In genomic region chr4:57256761-57257160, GRCm38 (mm10) we compare ENCODE assay signal across 25 mouse cellular contexts. TPM values are rescaled to one million over a fixed set of nuclear protein-coding genes. Genes with fewer than 3 reads are reported as not detected.
DNase-seq lines count a peak whose midpoint lies in the region; ATAC-seq and TF ChIP-seq lines count a peak whose summit lies in the region.
"Had no signal": no experiment of that assay in that cellular context is flagged by ENCODE, and none has a peak within 500 bp of the region (broad histone marks: within the 10 kb centered on the region; RNA-seq: fewer than 3 reads in every experiment).

No protein-coding gene starts in this region.

- peaks cover 15% of the 10 kb centered on the region for H3K4me1 ChIP-seq in cerebellum, adult 2 months (ENCODE audit: control insufficient read depth, insufficient read depth, low read length)
- H3K4me1 ChIP-seq in intestine, embryonic 15.5 days (replicated peaks) = 0 out of 2 replicates have a peak, but pooled peaks cover 2% of the 10 kb centered on the region

- no peak overlapping the region for H3K4me2 ChIP-seq in intestine, embryonic 15.5 days (replicated peaks)
- H3K4me2 ChIP-seq: heart, embryonic 13.5 days; hindbrain, embryonic 12.5 days had no signal

- no peak overlapping the region for H3K27ac ChIP-seq in cerebellum, adult 2 months (ENCODE audit: insufficient read depth, low read length)
- H3K27ac ChIP-seq in intestine, embryonic 15.5 days = no peak overlapping the region
- H3K27ac ChIP-seq: forebrain, embryonic 10.5 days; heart, adult 2 months; heart, embryonic 13.5 days; hindbrain, embryonic 12.5 days; limb, embryonic 10.5 days; macrophage; stomach, postnatal 0 days had no signal

- no peaks in the 10 kb centered on the region for H3K9me3 ChIP-seq in intestine, embryonic 15.5 days
- H3K9me3 ChIP-seq: forebrain, embryonic 10.5 days; heart, embryonic 13.5 days; hindbrain, embryonic 12.5 days; limb, embryonic 10.5 days had no signal

- H3K27me3 ChIP-seq in cerebellum, adult 2 months (ENCODE audit: control insufficient read depth, insufficient read depth, low read length) = no peaks in the 10 kb centered on the region
- no peaks in the 10 kb centered on the region for H3K27me3 ChIP-seq in intestine, embryonic 15.5 days (replicated peaks)
- H3K27me3 ChIP-seq: heart, embryonic 13.5 days; hindbrain, embryonic 12.5 days had no signal

- no peak for TF ChIP-seq POLR2A in cerebellum, adult 2 months (IDR thresholded peaks at IDR 0.05; ENCODE audit: borderline replicate concordance, insufficient read depth, low read length)

- no peak overlapping the region for H3K9ac ChIP-seq in intestine, embryonic 15.5 days
- H3K9ac ChIP-seq: forebrain, postnatal 0 days; heart, embryonic 13.5 days; hindbrain, embryonic 12.5 days had no signal

- no peak for TF ChIP-seq CTCF in cerebellum, adult 2 months (IDR thresholded peaks at IDR 0.05; ENCODE audit: borderline replicate concordance, insufficient read depth, low read depth, low read length)

- H3K36me3 ChIP-seq in intestine, embryonic 15.5 days = no peaks in the 10 kb centered on the region
- H3K36me3 ChIP-seq: forebrain, embryonic 10.5 days; heart, embryonic 13.5 days; hindbrain, embryonic 12.5 days; limb, embryonic 10.5 days had no signal

- 16% methylated on average over 4 of the region's 4 CpGs for whole genome bisulfite sequencing in cerebellum, adult 2 months
- WGBS in intestine, embryonic 15.5 days = 82% methylated on average over 4 of the region's 4 CpGs

- intact Hi-C loops in left cerebral cortex, postnatal 4 days (cut with DNase I) = no loop called here
- intact Hi-C loops in left cerebral cortex, postnatal 10 days (cut with DNase I) = no loop called here

- peak; percentile 81 for DNase-seq in left cerebral cortex, postnatal 4 days
- DNase-seq in left cerebral cortex, postnatal 10 days (ENCODE audit: extremely low spot score in 1 of 2, low spot score in 2 of 2) = no peak
- peak; percentile 86 to 92 for DNase-seq in cerebellum, adult 2 months
- DNase-seq in cerebellum, postnatal 25 days = peak; percentile 88 to 93
- DNase-seq in urinary bladder, postnatal 4 days (ENCODE audit: low spot score in 2 of 2) = no peak
- no peak for DNase-seq in liver
- DNase-seq: adrenal gland, postnatal 25 days; forebrain, postnatal 0 days; gastrocnemius, postnatal 25 days; heart, adult 2 months; heart, postnatal 14 days; kidney, adult 9 months; kidney, postnatal 14 days; right cerebral cortex, postnatal 14 days; thymus, adult 2 months had no signal

- ATAC-seq in cerebellum, adult (ENCODE audit: insufficient number of reproducible peaks, low FRiP score, low TSS enrichment) = peak; percentile 91
- ATAC-seq in intestine, embryonic 15.5 days = no peak
- ATAC-seq: CD4-positive, CD25-positive, alpha-beta regulatory T cell, adult 4 months; forebrain, postnatal 0 days; midbrain, embryonic 16.5 days had no signal

- no peak overlapping the region for H3K4me3 ChIP-seq in cerebellum, adult 2 months (replicated peaks; ENCODE audit: insufficient read depth, low read depth, low read length)
- H3K4me3 ChIP-seq in intestine, embryonic 15.5 days (replicated peaks) = no peak overlapping the region
- H3K4me3 ChIP-seq: forebrain, embryonic 10.5 days; heart, adult 2 months; heart, embryonic 13.5 days; hindbrain, embryonic 12.5 days; limb, embryonic 10.5 days had no signal

RNA-seq across cellular contexts. Expression of gene Ptpn3, which starts 44.9 kb away (rescaled TPM):
- 10 to 100 TPM in 1 of 2 experiments, 1 to 10 TPM in 1; 9.6 to 12.1 TPM for total RNA-seq in left cerebral cortex, postnatal 4 days (2021)
- 10 to 100 TPM; 23.2 to 25.7 TPM for total RNA-seq in left cerebral cortex, postnatal 10 days (2021)
- 13.5 and 14.6 TPM in 2 replicates for polyA plus RNA-seq in cerebellum, adult 2 months (2012; rRNA removed)
- 9.4 and 10.4 TPM in 2 replicates for polyA plus RNA-seq in intestine, embryonic 15.5 days (2015; fragmentation: Nextera tagmentation; extraction: Ambion mirVana)

Comparison
In these comparisons a context has a peak if more than half of its experiments do, and no peak if none do; other contexts are left out.
1. DNase-seq: peak in left cerebral cortex, postnatal 4 days (single experiment), cerebellum, adult 2 months (2 of 2) and cerebellum, postnatal 25 days (2 of 2); none in left cerebral cortex, postnatal 10 days (0 of 2), urinary bladder, postnatal 4 days (0 of 2) and liver (single experiment).